Mouse (Mus musculus) CH12.LX (cell line): ENCODE results near the gene Plxna2.

Experiments
- CHD2 ChIP-seq: IDR thresholded peaks from 2 replicates; pipeline ENCODE4 v1.6.1; 2011; ENCODE audit warnings: low read length, improper control_type of control experiment
- CTCF ChIP-seq, 2 experiments: IDR thresholded peaks in 1 of 2; conservative IDR thresholded peaks in 1 of 2; 2 replicates each; pipeline ENCODE4 v1.5.1; 2011 to 2012; ENCODE audit warnings: low read depth in 2 of 2, low read length in 2 of 2, improper control_type of control experiment in 1 of 2, inconsistent platforms in 1 of 2, mild to moderate bottlenecking in 1 of 2, moderate library complexity in 1 of 2
- IRF4 ChIP-seq: IDR thresholded peaks from 2 replicates; pipeline ENCODE4 v1.6.1; 2014; ENCODE audit warnings: low read depth, mild to moderate bottlenecking, inconsistent platforms, low read length, improper control_type of control experiment
- JUND ChIP-seq: conservative IDR thresholded peaks from 2 replicates; pipeline ENCODE4 v1.6.1; 2011; ENCODE audit warnings: low read depth, low read length, improper control_type of control experiment
- MAZ ChIP-seq: IDR thresholded peaks from 2 replicates; pipeline ENCODE4 v1.6.1; 2012; ENCODE audit warnings: low read depth, mild to moderate bottlenecking, inconsistent platforms, low read length, improper control_type of control experiment, moderate library complexity
- MXI1 ChIP-seq: IDR thresholded peaks from 2 replicates; pipeline ENCODE4 v1.6.1; 2011; ENCODE audit warnings: mild to moderate bottlenecking, low read depth, low read length, improper control_type of control experiment
- POLR2A ChIP-seq: IDR thresholded peaks from 2 replicates; pipeline ENCODE4 v1.6.1; 2011; ENCODE audit warnings: low read depth, mild to moderate bottlenecking, improper control_type of control experiment, low read length

- TF ChIP-seq JUND (no peak), POLR2A (no peak), CHD2 (no peak), CTCF (conservative IDR thresholded peaks at IDR 0.05 in 1 of 2, IDR thresholded peaks at IDR 0.05 in 1 of 2; ENCODE audit: low read depth in 2 of 2, low read length in 2 of 2) (no peak), IRF4 (no peak), MAZ (no peak), MXI1 (no peak)
Measured at GRCm38 (mm10) chr1:194704171-194704855, 86.3 kb downstream of the Plxna2 start.
